Mouse (Mus musculus) CH12F3 (cell line): ENCODE measurements around the gene Gamt.
"Not testable (repeated sequence)": the region's sequence is repeated elsewhere in the genome, so short reads cannot be mapped to it uniquely, and the experiment has no call there.

ENCODE experiments used
- in situ Hi-C: fragments of 300-500 bp; cut with MboI; formaldehyde crosslinking; loops from 2 replicates; pipeline ENCODE4 v1.14.3; 2020; ENCODE audit warnings: low sequenced_read_pairs

The Gamt gene

DNA sequence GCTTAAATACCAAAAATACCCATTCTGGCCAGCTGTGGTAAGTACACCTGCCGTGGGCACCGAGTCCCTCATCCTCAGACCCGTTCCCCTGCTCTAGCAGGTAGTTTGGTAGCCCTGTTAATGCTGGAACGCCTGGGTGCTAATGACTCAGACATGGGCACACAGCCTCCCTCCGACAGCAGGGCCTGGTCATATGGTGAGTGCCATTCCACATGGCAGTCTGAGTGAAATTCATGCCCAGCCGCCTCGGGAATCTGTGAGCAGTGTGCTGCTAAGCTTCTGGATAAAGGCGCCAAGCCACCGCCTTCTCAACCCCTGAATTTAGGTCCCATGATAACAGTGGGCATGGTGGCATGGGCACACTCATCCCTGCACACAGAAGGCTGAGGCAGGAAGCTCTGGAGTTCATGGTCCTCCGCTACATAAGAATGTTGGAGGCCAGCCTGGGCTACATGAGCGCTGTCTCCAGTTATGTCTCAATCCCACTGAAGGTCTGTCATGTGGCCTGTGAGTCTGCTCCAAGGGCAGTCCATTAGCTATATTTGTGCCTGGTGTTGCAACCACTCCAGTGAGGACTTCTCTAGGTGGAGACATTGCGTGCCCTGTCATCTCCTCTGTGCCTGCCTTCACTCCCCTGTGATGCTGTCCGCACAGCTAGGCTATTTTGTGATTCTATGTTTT is 24.5 kb downstream of the Gamt start:
- in situ Hi-C loops = no loop called here

DNA sequence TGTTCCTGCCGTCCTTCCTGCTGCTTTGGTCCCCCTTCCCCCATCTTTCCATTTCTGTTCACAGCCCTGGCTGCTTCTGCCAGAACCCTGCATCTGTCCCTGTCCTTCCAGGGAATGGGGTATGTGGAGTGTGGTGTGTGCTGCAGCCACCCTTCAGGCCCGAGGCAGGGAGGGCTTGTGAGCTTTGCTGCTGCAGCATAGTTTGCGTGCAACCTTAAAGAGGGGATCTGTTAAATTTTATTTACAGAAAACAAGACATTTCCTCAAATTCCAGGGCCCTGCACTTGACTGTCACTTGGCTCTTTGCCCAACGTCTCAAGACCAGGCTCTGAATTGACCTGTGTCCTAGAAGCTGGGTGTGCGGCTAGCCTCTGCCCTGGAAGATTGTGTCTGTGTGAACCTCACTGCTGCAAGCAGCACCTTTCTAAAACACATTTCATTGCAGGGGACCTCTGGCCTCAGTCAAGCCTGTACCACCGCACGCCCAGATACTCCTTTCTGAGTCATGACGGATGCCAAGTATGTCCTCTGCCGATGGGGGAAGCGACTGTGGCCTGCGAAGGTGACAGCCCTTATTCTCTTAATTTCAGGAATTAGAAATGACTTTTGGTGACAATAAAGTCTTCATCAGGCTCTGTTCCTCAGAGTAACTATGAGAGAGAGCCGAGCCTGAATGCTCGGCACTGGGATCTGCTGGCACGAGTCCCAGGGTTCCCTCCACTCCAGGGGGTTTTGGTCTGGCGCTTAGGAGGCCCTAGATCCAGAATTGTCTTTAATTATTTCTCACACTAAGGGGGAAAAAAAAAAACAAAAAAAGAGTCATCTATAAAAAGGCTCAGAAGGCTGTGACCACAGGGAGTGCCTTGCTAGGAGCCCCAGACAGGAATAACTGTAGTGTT is 32.7 kb downstream of the Gamt start:
- in situ Hi-C loops = no loop called here

DNA sequence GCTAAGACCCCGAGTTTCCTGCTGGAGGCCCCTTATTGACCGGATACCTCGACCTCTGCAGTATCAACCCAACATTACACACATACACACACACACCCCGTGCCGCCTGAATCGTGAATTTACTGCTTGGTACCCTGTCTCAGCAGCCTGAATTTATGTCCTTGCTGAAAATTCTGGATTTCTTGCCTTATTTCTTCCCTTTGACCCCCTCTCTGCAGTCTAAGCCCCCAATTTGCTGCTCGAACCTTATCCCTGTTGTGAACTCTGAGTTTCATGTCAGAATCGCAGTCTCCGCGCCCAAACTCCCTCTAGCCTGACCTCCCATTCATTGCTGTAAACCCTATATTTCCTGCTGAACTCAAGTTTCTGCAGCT is 33.7 kb downstream of the Gamt start:
- in situ Hi-C loops = no loop called here

DNA sequence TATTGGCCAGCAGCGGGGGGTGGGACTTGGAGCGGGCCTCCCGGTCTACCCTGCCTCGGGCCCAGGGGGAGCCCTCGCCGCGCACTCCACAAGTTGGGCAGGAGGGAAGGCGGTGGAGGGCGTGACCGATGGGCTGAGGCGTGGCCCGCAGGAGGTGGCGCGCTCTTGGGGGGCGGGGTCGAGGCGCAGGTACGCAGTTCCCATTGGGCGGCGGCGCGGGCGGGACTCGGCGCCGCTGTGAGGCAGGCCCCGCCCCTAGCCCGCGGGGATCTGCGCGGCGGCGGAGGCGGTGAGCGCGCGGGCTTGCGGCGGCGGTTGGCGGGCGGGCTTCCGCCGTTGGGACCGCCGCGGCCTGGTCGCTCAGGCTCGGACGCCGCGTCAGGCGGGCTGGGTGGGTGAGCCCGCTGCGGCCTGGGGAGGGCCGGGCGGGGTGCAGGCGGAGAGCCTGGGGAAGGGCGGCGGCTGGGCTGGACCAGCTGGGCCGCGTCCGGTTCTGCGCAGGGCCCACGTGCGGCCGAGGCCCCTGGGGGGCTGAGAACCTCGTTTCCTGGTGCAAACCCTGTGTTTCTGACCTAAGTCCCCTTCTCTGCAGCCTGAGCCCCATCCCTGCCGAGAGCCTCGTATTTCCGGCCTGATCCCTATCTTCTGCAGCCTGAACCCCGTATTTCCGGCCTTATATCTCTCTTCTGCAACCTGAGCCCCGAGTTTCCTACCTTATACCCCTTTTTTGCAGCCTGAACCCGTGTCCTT is 34.2 kb downstream of the Gamt start, which contains the start of gene Mum1:
TSS of gene Mum1 (plus strand) at position 19 of the 750 bp plus-strand sequence.
- in situ Hi-C loops = no loop called here

DNA sequence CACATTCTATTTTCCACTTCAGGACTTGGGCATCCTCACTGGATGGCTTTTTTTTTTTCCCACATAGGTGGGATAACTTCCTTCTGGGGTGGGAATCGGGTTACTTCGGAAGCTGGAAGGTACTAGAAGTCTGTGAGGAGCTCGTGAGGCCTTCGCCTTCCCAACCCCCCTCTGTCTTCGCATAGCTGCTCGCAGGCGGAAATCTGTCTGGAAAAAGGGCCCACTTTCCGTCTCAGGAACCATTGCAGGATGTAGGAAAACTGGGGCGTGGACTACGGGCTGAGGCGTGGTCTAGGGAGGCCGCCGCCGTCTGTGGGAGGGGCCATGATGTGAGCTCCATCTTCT is 34.8 kb downstream of the Gamt start:
- in situ Hi-C loops = no loop called here

DNA sequence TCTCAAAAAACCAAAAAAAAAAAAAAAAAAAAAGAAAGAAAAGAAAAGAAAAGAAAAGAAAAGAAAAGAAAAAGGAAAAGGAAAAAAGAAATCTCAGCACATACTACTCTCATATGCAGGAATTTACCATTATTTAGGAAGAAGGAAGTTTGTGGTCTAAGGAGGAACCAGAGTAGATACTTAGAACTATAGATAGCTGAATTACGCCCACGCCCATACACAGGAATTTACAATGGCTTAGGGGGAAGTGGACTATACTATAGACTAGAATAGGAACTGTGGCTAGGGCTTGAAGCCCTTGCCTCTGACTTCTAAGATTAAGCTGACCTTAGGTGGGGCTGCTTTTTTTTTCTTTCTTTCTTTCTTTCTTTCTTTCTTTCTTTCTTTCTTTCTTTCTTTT is 37.7 kb downstream of the Gamt start:
- in situ Hi-C loops = not testable (repeated sequence)

DNA sequence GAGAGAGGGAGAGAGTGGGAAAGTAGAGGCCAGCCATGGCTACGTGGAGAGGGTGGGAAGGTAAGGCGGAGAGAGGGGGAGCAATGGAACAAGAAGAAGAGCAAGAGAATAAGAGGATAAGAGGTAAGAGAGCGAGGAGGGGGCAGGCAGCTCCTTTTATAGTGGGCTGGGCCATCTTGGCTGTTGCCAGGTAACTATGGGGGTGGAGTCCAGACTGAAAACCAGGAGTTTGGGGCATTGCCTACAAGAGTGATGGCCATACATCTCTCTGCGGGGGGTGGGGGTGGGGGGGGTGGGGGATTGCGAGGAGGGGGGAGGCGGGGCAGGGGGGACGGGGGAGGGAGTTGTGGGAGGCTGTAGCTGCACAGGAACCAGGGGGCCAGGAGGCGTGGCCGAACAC is 40.1 kb downstream of the Gamt start:
- in situ Hi-C loops = no loop called here

DNA sequence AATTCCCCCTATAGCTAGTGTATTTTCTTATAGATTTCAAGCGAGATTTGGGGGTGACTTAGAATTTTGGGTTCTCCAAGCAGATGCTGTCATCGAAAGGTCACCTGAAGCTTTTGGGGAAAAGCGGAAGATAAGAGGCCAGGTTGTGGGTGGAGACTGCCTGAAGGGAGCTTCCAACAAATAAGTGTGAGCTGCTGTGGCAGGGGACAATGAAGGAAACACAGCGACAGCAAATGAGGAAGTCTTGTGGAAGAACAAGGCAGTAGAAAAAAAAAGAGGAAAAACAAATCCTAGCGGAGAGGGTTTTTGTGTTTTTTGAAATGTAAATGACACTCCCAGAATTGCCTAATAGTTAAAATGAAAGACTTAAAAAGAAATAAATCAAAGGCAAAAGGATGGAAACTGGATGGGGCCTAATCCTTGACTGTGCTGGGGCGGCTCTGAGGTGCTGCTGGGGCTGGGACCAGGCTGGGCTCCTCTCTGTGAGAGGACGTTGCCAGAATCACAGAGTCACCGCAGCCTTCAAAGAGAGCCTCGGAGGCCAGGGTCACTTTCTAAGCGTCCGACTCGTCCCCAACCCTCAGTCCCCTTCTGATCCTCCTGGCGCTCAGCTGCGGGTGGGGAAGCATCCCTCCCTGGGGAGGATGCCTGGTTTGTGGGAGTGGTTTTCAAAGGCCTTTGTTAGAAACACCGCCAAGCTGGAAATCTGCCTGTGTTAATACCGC is 45.6 kb downstream of the Gamt start:
- in situ Hi-C loops = no loop called here

DNA sequence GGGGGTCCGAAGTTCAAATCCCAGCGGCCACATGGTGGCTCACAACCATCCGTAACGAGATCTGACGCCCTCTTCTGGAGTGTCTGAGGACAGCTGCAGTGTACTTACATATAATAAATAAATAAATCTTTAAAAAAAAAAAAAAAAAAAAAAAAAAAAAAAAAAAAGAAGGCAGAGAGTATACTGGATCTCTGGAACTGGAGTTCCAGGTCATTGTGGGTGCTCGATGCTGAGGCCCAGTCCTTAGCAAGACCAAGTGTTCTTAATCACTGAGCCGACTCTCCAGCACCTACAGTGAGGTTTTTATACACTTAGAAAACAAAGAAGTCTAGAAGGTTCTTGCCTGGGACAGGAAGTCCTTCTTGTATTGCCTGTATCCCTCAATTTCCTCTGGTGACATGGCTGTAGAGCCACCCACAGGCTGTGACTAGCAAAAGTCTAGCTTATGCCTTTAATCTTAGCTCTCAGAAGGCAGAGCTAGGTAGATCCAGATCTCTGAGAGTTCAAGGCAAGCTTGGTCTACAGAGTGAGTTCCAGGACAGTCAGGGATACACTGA is 49.2 kb downstream of the Gamt start:
- in situ Hi-C loops = not testable (repeated sequence)

DNA sequence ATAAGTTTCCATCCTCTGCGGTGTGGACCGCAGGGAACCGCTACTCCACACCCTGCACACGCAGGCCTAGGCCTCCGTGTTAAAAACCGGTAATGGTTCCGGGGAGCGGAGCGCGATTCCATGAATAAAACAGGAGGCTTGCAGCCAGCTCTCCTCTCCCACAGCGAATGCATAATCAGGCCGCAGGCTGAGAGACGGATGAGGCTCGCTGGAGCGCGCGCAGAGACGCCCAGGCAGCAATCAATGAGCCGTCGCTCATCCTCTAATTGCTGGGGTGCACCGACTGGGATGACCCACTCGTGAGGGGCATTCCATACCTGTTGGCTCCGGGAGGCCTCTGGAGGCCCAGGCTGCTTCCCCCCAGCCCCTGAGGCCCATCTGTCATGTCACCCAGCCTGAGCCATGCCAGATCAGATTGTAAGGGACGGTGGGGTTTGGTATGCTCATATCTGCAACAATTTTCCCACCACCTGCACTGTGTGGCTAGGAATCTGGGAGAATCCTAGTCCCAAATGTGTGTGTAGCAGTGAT is 51.9 kb downstream of the Gamt start:
- in situ Hi-C loops = no loop called here

DNA sequence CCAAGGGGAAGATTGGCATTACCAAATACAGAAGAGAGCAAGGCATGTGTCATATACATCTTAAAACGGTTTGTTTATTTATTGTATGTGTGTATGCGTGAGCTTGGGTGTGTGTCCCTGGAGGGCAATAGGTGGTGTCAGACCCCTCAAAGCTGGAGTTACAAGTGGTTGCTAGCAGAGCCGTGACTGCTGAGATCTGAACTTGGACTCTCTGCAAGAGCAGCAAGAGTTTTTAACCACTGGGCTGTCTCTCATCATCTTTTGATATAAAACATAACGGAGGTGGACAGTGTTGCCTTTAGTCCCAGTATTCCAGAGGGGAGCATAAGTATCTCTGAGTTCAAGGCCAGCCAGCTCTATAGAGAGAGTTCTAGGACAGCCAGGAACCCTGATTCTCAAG is 52.6 kb downstream of the Gamt start:
- in situ Hi-C loops = no loop called here
